Mouse (Mus musculus) ES-E14 (cell line): ENCODE results near the gene Gm9999. TPM values are rescaled to one million over a fixed set of nuclear protein-coding genes. Genes with fewer than 3 reads are reported as not detected.

Source experiments
- DNase-seq: peaks from one replicate; pipeline ENCODE4 v3.0.0-alpha.2; 2013; ENCODE audit warnings: low read depth, low spot score
- H3K27ac ChIP-seq: 2 replicates; pipeline ENCODE4 v1.5.1; 2012; ENCODE audit warnings: low read depth, mild to moderate bottlenecking, low read length, moderate library complexity, mixed read lengths; ENCODE audit not compliant: poor library complexity, insufficient read depth, severe bottlenecking
- H3K36me3 ChIP-seq: 2 replicates; pipeline ENCODE4 v1.6.1; 2012; ENCODE audit warnings: mild to moderate bottlenecking, low read length, moderate library complexity, mixed read lengths; ENCODE audit not compliant: control insufficient read depth, poor library complexity, insufficient read depth, severe bottlenecking
- H3K4me1 ChIP-seq, 2 experiments: fragments of 150-350 bp in 1 of 2; sonication (generic) in 1 of 2; 2 replicates each; pipeline ENCODE4 v1.6.1; 2012; ENCODE audit warnings: low read length in 2 of 2, mild to moderate bottlenecking in 1 of 2, mixed read lengths in 1 of 2; ENCODE audit not compliant: control insufficient read depth in 2 of 2, insufficient read depth in 2 of 2, poor library complexity in 1 of 2
- H3K4me3 ChIP-seq, 2 experiments: fragments of 150-350 bp in 1 of 2; sonication (generic) in 1 of 2; 2 replicates each; pipeline ENCODE4 v1.5.1; 2012; ENCODE audit warnings: low read length in 2 of 2, low read depth in 1 of 2, mild to moderate bottlenecking in 1 of 2, mixed read lengths in 1 of 2; ENCODE audit not compliant: insufficient read depth in 1 of 2, poor library complexity in 1 of 2, severe bottlenecking in 1 of 2
- H3K9ac ChIP-seq: 2 replicates; pipeline ENCODE4 v1.6.1; 2012; ENCODE audit warnings: low read depth, mild to moderate bottlenecking, low read length, mixed read lengths; ENCODE audit not compliant: poor library complexity, insufficient read depth, severe bottlenecking
- H3K9me3 ChIP-seq: fragments of 150-350 bp; sonication (generic); 2 replicates; pipeline ENCODE4 v1.6.1; 2012; ENCODE audit warnings: low read depth, mild to moderate bottlenecking, low read length; ENCODE audit not compliant: control insufficient read depth, insufficient read depth
- CHD2 ChIP-seq: IDR thresholded peaks from 2 replicates; pipeline ENCODE4 v1.6.1; 2014; ENCODE audit warnings: mild to moderate bottlenecking, low read depth, low read length, inconsistent platforms
- HCFC1 ChIP-seq: IDR thresholded peaks from 2 replicates; pipeline ENCODE4 v1.6.1; 2012; ENCODE audit warnings: low read length, inconsistent platforms, borderline replicate concordance; ENCODE audit not compliant: insufficient read depth
- MAFK ChIP-seq: IDR thresholded peaks from 2 replicates; pipeline ENCODE4 v1.6.1; 2014; ENCODE audit warnings: mild to moderate bottlenecking, low read depth, low read length, inconsistent platforms; ENCODE audit not compliant: insufficient read depth
- ZC3H11A ChIP-seq: IDR thresholded peaks from 2 replicates; pipeline ENCODE4 v1.6.1; 2012; ENCODE audit warnings: low read depth, mild to moderate bottlenecking, inconsistent platforms, low read length, borderline replicate concordance
- ZNF384 ChIP-seq: IDR thresholded peaks from 2 replicates; pipeline ENCODE4 v1.6.1; 2012; ENCODE audit warnings: low read depth, low read length, inconsistent platforms
- in situ Hi-C, 2 experiments: fragments of 600-800 bp; cut with MboI; formaldehyde crosslinking; loops; one replicate each; pipeline ENCODE4 v1.15.1; 2025; ENCODE audit warnings: low sequenced_read_pairs in 2 of 2, inconsistent platforms in 1 of 2; ENCODE audit not compliant: unreplicated experiment in 2 of 2
- total RNA-seq: library from RNA; depleted of rRNA; stranded (reverse); fragments of 300-350 nt; gene quantifications from 2 replicates; pipeline ENCODE4 v1.2.3, GENCODE M21; 2012

The Gm9999 gene
- total RNA-seq, 1 experiment: not detected

DNA sequence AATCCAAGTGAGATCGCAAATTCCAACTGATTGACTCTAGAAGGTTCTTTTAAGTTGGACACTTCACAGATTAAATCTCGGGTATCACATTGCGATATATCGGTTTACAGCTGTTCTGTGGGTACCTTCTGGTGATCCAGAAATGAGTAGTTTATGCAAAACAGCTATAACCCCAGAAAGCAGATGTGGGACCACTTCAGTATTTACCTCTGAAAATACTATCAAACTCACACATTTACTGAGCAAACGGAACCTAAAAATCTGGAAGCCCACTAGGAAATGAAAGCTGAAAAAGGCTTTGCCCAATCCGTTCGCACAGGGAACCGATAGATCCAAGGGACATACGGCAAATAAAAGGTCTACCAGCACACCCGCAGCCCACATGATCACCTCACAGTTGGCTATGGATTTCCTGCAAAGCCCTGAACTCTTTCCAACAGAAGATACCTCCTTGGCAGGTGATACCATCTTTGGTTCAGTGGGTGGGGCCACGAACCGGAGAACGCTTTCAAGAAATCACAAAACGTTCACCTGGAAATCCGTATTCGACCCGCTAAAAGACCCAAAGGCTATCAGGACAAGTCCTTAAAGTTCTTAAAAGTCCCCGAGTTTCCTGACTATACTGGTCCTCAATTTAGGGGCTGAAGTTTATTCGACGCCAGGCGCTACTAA is 23.9 kb downstream of the Gm9999 start:
- Histone ChIP-seq H3K36me3 (no peaks in the 10 kb centered on the region), H3K9ac (peak overlapping the region; percentile 85), H3K4me3 (peak overlapping the region; percentile 87 to 89), H3K27ac (no peak overlapping the region), H3K4me1 (peaks cover 0 to 5% of the 10 kb centered on the region in 2 experiments; a peak in 1 of 4 replicates), H3K9me3 (no peaks in the 10 kb centered on the region)
- TF ChIP-seq MAFK (no peak), ZC3H11A (no peak), HCFC1 (no peak), CHD2 (no peak), ZNF384 (no peak)
- in situ Hi-C loops: no loop called here
- no peak for DNase-seq

GRCm38 (mm10) chr7:47007818-47008167 is 24.4 kb downstream of the Gm9999 start:
- Histone ChIP-seq H3K36me3 (no peaks in the 10 kb centered on the region), H3K4me1 (peaks cover 0 to 8% of the 10 kb centered on the region in 2 experiments; a peak in 2 of 4 replicates), H3K9me3 (no peaks in the 10 kb centered on the region), H3K4me3 (peak overlapping the region; percentile 87 to 89), H3K27ac (peak overlapping the region; percentile 38), H3K9ac (peak overlapping the region; percentile 85)
- in situ Hi-C loops: no loop called here
- TF ChIP-seq MAFK (no peak), ZC3H11A (no peak), CHD2 (no peak), ZNF384 (no peak), HCFC1 (no peak)
- peak; percentile 66 for DNase-seq

- H3K36me3 ChIP-seq: no peaks in the 10 kb centered on the region
- no peaks in the 10 kb centered on the region for H3K9me3 ChIP-seq
- DNase-seq: peak; percentile 95
- H3K27ac ChIP-seq: peak within 1 kb of the TSS; percentile 38
- in situ Hi-C loops: no loop called here
- TF ChIP-seq MAFK (no peak), HCFC1 (peak; percentile 58; the same call in 1 of the 2 replicates)
- peak within 1 kb of the TSS; percentile 87 to 89 for H3K4me3 ChIP-seq
- peaks cover 0 to 9% of the 10 kb centered on the region in 2 experiments; a peak in 2 of 4 replicates for H3K4me1 ChIP-seq
- peak within 1 kb of the TSS; percentile 85 for H3K9ac ChIP-seq
These were observed 25.0 kb downstream of the Gm9999 start, which contains the start of gene Spty2d1 for GRCm38 (mm10) chr7:47008168-47008993. TSS of gene Spty2d1 (minus strand) at chr7:47008411.

- Histone ChIP-seq H3K4me1 (peaks cover 5 to 7% of the 10 kb centered on the region in 2 experiments; a peak in 3 of 4 replicates), H3K36me3 (no peaks in the 10 kb centered on the region), H3K27ac (no peak overlapping the region), H3K9ac (no peak overlapping the region), H3K9me3 (no peaks in the 10 kb centered on the region), H3K4me3 (no peak overlapping the region)
- TF ChIP-seq ZNF384 (no peak), ZC3H11A (no peak), HCFC1 (no peak), CHD2 (no peak), MAFK (no peak)
- DNase-seq: no peak
- in situ Hi-C loops: no loop called here
These were observed 29.9 kb downstream of the Gm9999 start for GRCm38 (mm10) chr7:47013131-47013767.
